Mouse (Mus musculus) bone marrow, adult 2 months (tissue): ENCODE results near the gene Lrrc4c. TPM values are rescaled to one million over a fixed set of nuclear protein-coding genes. Genes with fewer than 3 reads are reported as not detected.

Experiments
- H3K27ac ChIP-seq: fragments of 200-500 bp; 2 replicates; pipeline ENCODE4 v1.5.1; 2012; ENCODE audit warnings: low read depth, mild to moderate bottlenecking, control low read depth, inconsistent platforms, low read length; ENCODE audit not compliant: control insufficient read depth, poor library complexity, insufficient read depth
- H3K4me1 ChIP-seq: fragments of 200-500 bp; 2 replicates; pipeline ENCODE4 v1.6.1; 2011; ENCODE audit warnings: low read length; ENCODE audit not compliant: control insufficient read depth, insufficient read depth
- H3K4me3 ChIP-seq: fragments of 200-500 bp; replicated peaks from 2 replicates; pipeline ENCODE3; 2011; ENCODE audit warnings: mild to moderate bottlenecking, low read depth, low read length, control low read depth; ENCODE audit not compliant: control insufficient read depth
- CTCF ChIP-seq: fragments of 200-500 bp; IDR thresholded peaks from 2 replicates; pipeline ENCODE4 v1.5.1; 2011; ENCODE audit warnings: low read length, control low read depth; ENCODE audit not compliant: control insufficient read depth, insufficient read depth
- POLR2A ChIP-seq: fragments of 200-500 bp; IDR thresholded peaks from 2 replicates; pipeline ENCODE4 v1.6.1; 2011; ENCODE audit warnings: low read depth, mild to moderate bottlenecking, control low read depth, low read length, borderline replicate concordance; ENCODE audit not compliant: control insufficient read depth
- WGBS: fragments of 180-500 bp; shearing (Covaris S2); methylation state at CpG from one replicate; pipeline ENCODE4 v1.1.7; 2018; 5-methylcytosine and 5-hydroxymethylcytosine counted together
- polyA plus RNA-seq: library from polyadenylated mRNA; stranded (reverse); fragments of >200 nt; gene quantifications from 2 replicates; pipeline ENCODE4 v1.2.4, GENCODE M21; 2011; ENCODE audit warnings: low replicate concordance; ENCODE audit not compliant: missing spikeins, insufficient read depth, insufficient read length

Lrrc4c gene
- polyA plus RNA-seq, 1 experiment = not detected

DNA sequence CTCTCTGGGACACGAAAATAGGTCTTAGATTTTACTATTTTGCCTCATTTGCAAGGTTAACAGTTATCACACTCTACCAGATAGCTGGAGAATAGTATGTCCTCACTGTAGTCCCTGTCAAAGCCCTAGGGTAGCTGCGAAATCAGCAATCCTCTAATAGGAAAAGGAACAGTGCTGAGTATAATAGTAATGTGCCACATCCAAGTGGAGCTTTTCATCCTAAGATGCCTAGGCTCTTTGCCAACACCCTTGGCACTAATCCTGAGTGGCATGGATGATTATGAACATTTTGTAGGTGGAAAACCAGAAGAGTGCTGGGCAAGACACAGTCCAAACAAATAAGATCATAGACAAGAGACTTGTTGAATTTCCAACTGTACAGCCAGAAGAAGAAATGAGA is 981.7 kb downstream of the Lrrc4c start:
- 49% methylated on average over 2 of the region's 2 CpGs for WGBS
- no peak overlapping the region for H3K4me3 ChIP-seq
- no peaks in the 10 kb centered on the region for H3K4me1 ChIP-seq
- no peak overlapping the region for H3K27ac ChIP-seq
- TF ChIP-seq POLR2A = no peak
- TF ChIP-seq CTCF = no peak

DNA sequence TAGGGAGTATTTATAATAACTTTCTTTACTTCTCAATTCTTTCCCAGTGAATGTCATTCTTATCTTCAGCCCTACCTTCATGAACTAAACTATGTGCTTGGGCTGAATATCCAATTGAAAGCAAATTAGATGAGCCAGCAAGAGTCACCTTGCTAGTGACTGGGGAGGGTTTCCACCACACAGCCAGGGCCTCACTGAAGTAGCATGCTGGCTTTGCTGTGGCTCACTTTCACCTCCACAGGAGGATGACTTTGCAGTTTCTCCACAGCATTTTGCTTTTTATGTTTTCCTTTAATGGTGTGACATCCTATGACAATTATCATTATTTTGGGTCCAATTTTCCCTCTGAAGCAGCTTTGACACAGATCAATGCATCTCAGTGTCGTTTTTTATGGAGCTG is 1000.0 kb downstream of the Lrrc4c start:
- 42% methylated on average over 1 of the region's 1 CpGs for WGBS
- no peaks in the 10 kb centered on the region for H3K4me1 ChIP-seq
- H3K27ac ChIP-seq = no peak overlapping the region
- H3K4me3 ChIP-seq = no peak overlapping the region
- TF ChIP-seq CTCF (no peak), POLR2A (no peak)

DNA sequence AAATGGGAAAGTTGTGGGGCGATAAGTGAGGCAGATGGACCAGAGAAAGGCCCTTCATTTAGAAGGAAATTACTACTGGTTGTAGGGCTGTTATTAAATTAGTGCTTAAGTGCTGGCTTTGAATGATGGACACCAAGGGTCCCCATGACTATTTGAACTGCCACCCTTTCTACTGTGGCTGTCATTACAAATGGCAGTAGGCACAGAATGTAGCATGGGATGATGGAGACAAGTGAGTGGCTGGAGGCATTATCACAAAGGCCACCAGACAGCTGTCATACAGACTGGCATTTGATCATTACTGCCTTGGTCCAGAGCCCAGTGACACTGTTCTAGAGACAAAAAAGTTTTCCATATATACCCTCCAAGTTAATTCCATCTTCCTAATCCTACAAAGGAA is 1000.6 kb downstream of the Lrrc4c start:
- Histone ChIP-seq H3K27ac (no peak overlapping the region), H3K4me3 (no peak overlapping the region), H3K4me1 (no peaks in the 10 kb centered on the region)
- 74% methylated on average over 1 of the region's 1 CpGs for WGBS
- no peak for TF ChIP-seq POLR2A
- no peak for TF ChIP-seq CTCF

GRCm38 (mm10) chr2:97332084-97332682 is 1014.2 kb downstream of the Lrrc4c start:
- H3K4me3 ChIP-seq = no peak overlapping the region
- 41% methylated on average over 1 of the region's 1 CpGs for WGBS
- H3K27ac ChIP-seq = no peak overlapping the region
- TF ChIP-seq POLR2A (no peak), CTCF (no peak)
- no peaks in the 10 kb centered on the region for H3K4me1 ChIP-seq

DNA sequence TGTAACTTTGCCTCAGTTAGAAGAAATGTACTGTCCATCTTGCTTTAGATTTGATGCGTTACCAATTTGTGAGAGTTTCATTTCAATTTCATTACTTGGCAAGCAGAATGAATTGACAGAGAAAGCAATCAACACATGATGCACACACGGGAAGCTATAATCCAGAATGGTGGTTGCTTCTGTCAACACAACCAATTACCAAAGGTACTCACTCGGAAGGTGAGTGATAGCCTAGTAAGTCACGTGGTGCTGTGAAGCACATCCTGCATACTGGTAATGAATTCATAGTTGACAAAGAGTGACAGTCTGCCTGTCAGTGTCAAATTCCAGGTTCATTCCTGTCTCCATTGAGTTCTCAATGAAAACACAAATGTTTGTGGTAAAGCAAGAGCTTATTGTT is 1021.7 kb downstream of the Lrrc4c start:
- TF ChIP-seq CTCF (no peak), POLR2A (no peak)
- H3K4me3 ChIP-seq = no peak overlapping the region
- 78% methylated on average over 4 of the region's 4 CpGs for WGBS

GRCm38 (mm10) chr2:97361235-97361634 is 1043.3 kb downstream of the Lrrc4c start:
- TF ChIP-seq CTCF = no peak
- no peak for TF ChIP-seq POLR2A
- Histone ChIP-seq H3K27ac (no peak overlapping the region), H3K4me3 (no peak overlapping the region), H3K4me1 (no peaks in the 10 kb centered on the region)
- WGBS = 79% methylated on average over 2 of the region's 2 CpGs

More for the DNA sequence above, 1021.7 kb downstream of the Lrrc4c start:
- Histone ChIP-seq H3K4me1 (no peaks in the 10 kb centered on the region), H3K27ac (no peak overlapping the region)

DNA sequence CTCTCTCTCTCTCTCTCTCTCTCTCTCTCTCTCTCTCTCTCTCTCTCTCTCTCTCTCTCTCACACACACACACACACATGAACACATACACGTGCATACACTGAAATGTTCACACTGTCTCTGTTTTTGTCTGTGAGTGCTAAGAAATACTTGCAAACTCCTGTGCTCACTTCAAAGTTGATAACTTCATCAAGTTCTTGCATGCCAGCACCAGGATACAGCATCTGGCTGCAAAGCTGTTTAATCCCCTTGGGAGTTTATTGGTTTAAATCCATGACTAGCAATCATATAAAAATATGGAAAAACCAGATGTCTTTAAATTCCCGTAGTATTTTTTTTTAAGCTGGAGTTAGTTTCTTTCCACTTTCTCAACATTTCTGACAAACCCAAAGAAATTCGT is 1052.0 kb downstream of the Lrrc4c start:
- no peak overlapping the region for H3K27ac ChIP-seq
- H3K4me3 ChIP-seq = no peak overlapping the region
- no peaks in the 10 kb centered on the region for H3K4me1 ChIP-seq
- 65% methylated on average over 3 of the region's 3 CpGs for WGBS
- TF ChIP-seq POLR2A (no peak), CTCF (no peak)

DNA sequence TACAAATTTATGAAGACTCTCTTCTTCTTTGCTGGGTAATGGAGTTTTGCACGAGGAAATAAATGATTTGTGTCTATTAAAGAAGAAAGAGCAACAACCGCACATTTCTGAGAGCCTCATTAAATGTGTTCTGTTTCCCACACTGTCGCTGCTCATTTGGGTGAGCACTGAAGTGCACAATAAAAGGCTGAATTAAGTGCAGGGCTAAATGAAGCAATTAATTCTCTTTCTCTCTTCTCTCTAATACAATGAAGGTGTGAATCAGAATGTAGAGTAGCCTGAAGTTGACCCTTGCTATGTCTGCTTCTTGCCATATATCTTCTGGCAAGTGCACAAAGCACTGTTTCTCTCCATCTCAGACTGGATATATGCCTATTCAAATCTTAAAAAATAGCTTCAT is 1073.5 kb downstream of the Lrrc4c start:
- TF ChIP-seq CTCF (no peak), POLR2A (no peak)
- WGBS = 68% methylated on average over 3 of the region's 3 CpGs
- H3K4me3 ChIP-seq = no peak overlapping the region
- no peak overlapping the region for H3K27ac ChIP-seq
- no peaks in the 10 kb centered on the region for H3K4me1 ChIP-seq

DNA sequence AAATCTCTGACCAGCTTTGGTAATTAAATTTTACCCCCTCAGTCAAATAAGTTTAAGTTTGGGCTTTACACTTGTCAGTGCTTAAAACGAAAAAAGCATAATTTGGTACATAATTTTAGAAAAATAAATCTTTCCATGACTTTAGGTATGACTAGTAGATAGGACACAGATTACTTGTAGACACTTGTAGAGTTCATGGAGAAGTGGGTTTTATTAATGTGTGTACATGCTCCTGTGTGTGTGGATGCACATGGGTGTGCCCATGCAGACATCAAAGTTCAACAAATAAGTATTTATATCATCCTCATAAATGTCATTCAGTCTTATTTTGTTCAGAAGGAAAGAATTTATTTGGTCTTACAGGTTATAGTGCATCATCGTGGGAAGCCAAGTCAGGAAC is 1073.9 kb downstream of the Lrrc4c start:
- TF ChIP-seq CTCF (no peak), POLR2A (no peak)
- WGBS = 71% methylated on average over 2 of the region's 2 CpGs
- H3K27ac ChIP-seq = no peak overlapping the region
- H3K4me3 ChIP-seq = no peak overlapping the region
- H3K4me1 ChIP-seq = no peaks in the 10 kb centered on the region
